ENCODE assay signal across 17 mouse cellular contexts in genomic region chr14:100883115-100883514, GRCm38 (mm10).
"Had no signal": no experiment of that assay in that cellular context is flagged by ENCODE, and none has a peak within 500 bp of the region (broad histone marks: within the 10 kb centered on the region; RNA-seq: fewer than 3 reads in every experiment).

No protein-coding gene starts in this region.

- DNase-seq: lung, adult 18-20 months; lung, embryonic 14.5 days; lung, postnatal 10 days; lung, postnatal 4 days; retina, postnatal 1 day; right cerebral cortex, adult 18-20 months; right cerebral cortex, postnatal 25 days; right cerebral cortex, postnatal 4 days; spleen, adult 18-20 months; thymus, adult 18-20 months; thymus, postnatal 14 days; thymus, postnatal 36 days had no signal

- H3K27ac ChIP-seq: midbrain, embryonic 13.5 days; midbrain, embryonic 15.5 days; neural tube, embryonic 12.5 days had no signal

- H3K36me3 ChIP-seq: midbrain, embryonic 13.5 days; midbrain, embryonic 15.5 days; neural tube, embryonic 12.5 days had no signal

- ATAC-seq: midbrain, embryonic 13.5 days; midbrain, embryonic 15.5 days had no signal

- H3K27me3 ChIP-seq: megakaryocyte, embryonic 14.5 days; midbrain, embryonic 13.5 days; midbrain, embryonic 15.5 days; neural tube, embryonic 12.5 days had no signal

- H3K9me3 ChIP-seq: midbrain, embryonic 13.5 days; midbrain, embryonic 15.5 days; neural tube, embryonic 12.5 days had no signal

- H3K9ac ChIP-seq: lung, embryonic 14.5 days; midbrain, embryonic 13.5 days; midbrain, embryonic 15.5 days; neural tube, embryonic 12.5 days had no signal

- H3K4me2 ChIP-seq: lung, embryonic 14.5 days; midbrain, embryonic 11.5 days; midbrain, embryonic 13.5 days; midbrain, embryonic 15.5 days; neural tube, embryonic 12.5 days had no signal

- H3K4me3 ChIP-seq: megakaryocyte, embryonic 14.5 days; midbrain, embryonic 13.5 days; midbrain, embryonic 15.5 days; neural tube, embryonic 12.5 days had no signal

- H3K4me1 ChIP-seq: megakaryocyte, embryonic 14.5 days; midbrain, embryonic 13.5 days; midbrain, embryonic 15.5 days; neural tube, embryonic 12.5 days had no signal
